Mouse (Mus musculus) lung, postnatal 0 days (tissue): ENCODE data around the gene Ankrd36. TPM values are rescaled to one million over a fixed set of nuclear protein-coding genes. Genes with fewer than 3 reads are reported as not detected.
A peak's percentile ranks its signal among the peaks of the same experiment; 100 is the strongest.

Source experiments
- ATAC-seq: fragments of 200-750 bp; cut with Nextera tagmentation; 2 replicates; pipeline ENCODE4 v1.8.0; 2017; ENCODE audit warnings: moderate library complexity
- DNase-seq: peaks from one replicate; pipeline ENCODE4 v3.0.0-alpha.2; 2016; ENCODE audit warnings: low spot score
- H3K27ac ChIP-seq: fragments of 300-500 bp; sonication (generic); 2 replicates; pipeline ENCODE4 v1.5.1; 2014; ENCODE audit warnings: antibody characterized with exemption, mild to moderate bottlenecking, low read length, mixed read lengths
- H3K27me3 ChIP-seq: fragments of 300-500 bp; sonication (generic); replicated peaks from 2 replicates; pipeline ENCODE4 v1.6.1; 2014; ENCODE audit warnings: low read length, mixed read lengths; ENCODE audit not compliant: insufficient read depth
- H3K36me3 ChIP-seq: fragments of 300-500 bp; sonication (generic); 2 replicates; pipeline ENCODE4 v1.6.1; 2014; ENCODE audit warnings: low read length, mixed read lengths; ENCODE audit not compliant: insufficient read depth
- H3K4me1 ChIP-seq: fragments of 300-500 bp; sonication (generic); 2 replicates; pipeline ENCODE4 v1.6.1; 2014; ENCODE audit warnings: antibody characterized with exemption, low read depth, low read length, mixed read lengths; ENCODE audit not compliant: insufficient read depth
- H3K4me2 ChIP-seq: fragments of 300-500 bp; sonication (generic); replicated peaks from 2 replicates; pipeline ENCODE4 v1.6.1; 2014; ENCODE audit warnings: low read depth, mild to moderate bottlenecking, low read length, moderate library complexity, mixed read lengths
- H3K4me3 ChIP-seq: fragments of 300-500 bp; sonication (generic); 2 replicates; pipeline ENCODE4 v1.5.1; 2014; ENCODE audit warnings: low read depth, low read length
- H3K9ac ChIP-seq: fragments of 300-500 bp; sonication (generic); replicated peaks from 2 replicates; pipeline ENCODE4 v1.6.1; 2014; ENCODE audit warnings: low read depth, mild to moderate bottlenecking
- H3K9me3 ChIP-seq: fragments of 300-500 bp; sonication (generic); 2 replicates; pipeline ENCODE4 v1.6.1; 2016; ENCODE audit warnings: low read length, mixed read lengths
- CTCF ChIP-seq: IDR thresholded peaks from 2 replicates; pipeline ENCODE4 v1.5.1; 2016; ENCODE audit warnings: antibody characterized with exemption, mild to moderate bottlenecking
- EP300 ChIP-seq: IDR thresholded peaks from 2 replicates; pipeline ENCODE4 v1.6.1; 2016; ENCODE audit warnings: antibody characterized with exemption, mild to moderate bottlenecking, control low read depth
- WGBS: fragments of 180-500 bp; shearing (Covaris S2); extraction: QIAGEN DNeasy Blood & Tissue Kit; methylation state at CpG from one replicate; pipeline ENCODE4 v1.1.7; 2014; 5-methylcytosine and 5-hydroxymethylcytosine counted together
- polyA plus RNA-seq: library from polyadenylated mRNA; unstranded; fragments of >200 nt; fragmentation: Nextera tagmentation; extraction: Ambion mirVana; gene quantifications from 2 replicates; pipeline ENCODE4 v1.2.1, GENCODE M21; 2015

The Ankrd36 gene
- polyA plus RNA-seq, 1 experiment from 2014 or later: not detected

GRCm38 (mm10) chr11:5614453-5614852 is 45.0 kb downstream of the Ankrd36 start:
- no peak for DNase-seq

GRCm38 (mm10) chr11:5625101-5625500 is 55.6 kb downstream of the Ankrd36 start:
- Histone ChIP-seq H3K4me2 (no peak overlapping the region), H3K27ac (no peak overlapping the region), H3K4me1 (no peaks in the 10 kb centered on the region), H3K27me3 (no peaks in the 10 kb centered on the region), H3K9ac (no peak overlapping the region), H3K4me3 (no peak overlapping the region), H3K36me3 (no peaks in the 10 kb centered on the region), H3K9me3 (no peaks in the 10 kb centered on the region)
- no peak for ATAC-seq
- TF ChIP-seq EP300 (no peak), CTCF (no peak)
- 75% methylated on average over 4 of the region's 4 CpGs for WGBS
- no peak for DNase-seq

More at GRCm38 (mm10) chr11:5614453-5614852, 45.0 kb downstream of the Ankrd36 start:
- Histone ChIP-seq H3K9me3 (no peaks in the 10 kb centered on the region), H3K36me3 (no peaks in the 10 kb centered on the region), H3K27ac (no peak overlapping the region), H3K27me3 (no peaks in the 10 kb centered on the region), H3K4me3 (no peak overlapping the region), H3K4me2 (no peak overlapping the region), H3K4me1 (no peaks in the 10 kb centered on the region), H3K9ac (no peak overlapping the region)
- TF ChIP-seq CTCF: no peak
- no peak for TF ChIP-seq EP300
- WGBS: 62% methylated on average over 3 of the region's 3 CpGs
- no peak for ATAC-seq

GRCm38 (mm10) chr11:5629033-5629432 is 59.5 kb downstream of the Ankrd36 start:
- DNase-seq: peak; percentile 86
- 24% methylated on average over 15 of the region's 15 CpGs for WGBS
- H3K27ac ChIP-seq: no peak overlapping the region

GRCm38 (mm10) chr11:5643085-5643484 is 73.6 kb downstream of the Ankrd36 start:
- no peaks in the 10 kb centered on the region for H3K27me3 ChIP-seq
- H3K36me3 ChIP-seq: no peaks in the 10 kb centered on the region
- WGBS: 85% methylated on average over 5 of the region's 5 CpGs
- TF ChIP-seq EP300 (no peak), CTCF (no peak)
- no peak overlapping the region for H3K9ac ChIP-seq
- DNase-seq (no peak), ATAC-seq (no peak)
- no peaks in the 10 kb centered on the region for H3K9me3 ChIP-seq
- H3K4me3 ChIP-seq: no peak overlapping the region
- no peak overlapping the region for H3K4me2 ChIP-seq
- no peak overlapping the region for H3K27ac ChIP-seq
- no peaks in the 10 kb centered on the region for H3K4me1 ChIP-seq

More at GRCm38 (mm10) chr11:5629033-5629432, 59.5 kb downstream of the Ankrd36 start:
- no peak overlapping the region for H3K4me2 ChIP-seq
- no peak overlapping the region for H3K4me3 ChIP-seq
- TF ChIP-seq CTCF (peak; percentile 88), EP300 (no peak)
- ATAC-seq: peak; percentile 44; the same call in 1 of the 2 replicates
- H3K4me1 ChIP-seq: no peaks in the 10 kb centered on the region
- no peak overlapping the region for H3K9ac ChIP-seq
- no peaks in the 10 kb centered on the region for H3K27me3 ChIP-seq
- H3K36me3 ChIP-seq: no peaks in the 10 kb centered on the region
- H3K9me3 ChIP-seq: no peaks in the 10 kb centered on the region

- H3K27ac ChIP-seq: no peak overlapping the region
- TF ChIP-seq CTCF: peak; percentile 67
- TF ChIP-seq EP300: no peak
- ATAC-seq: no peak
- DNase-seq: peak; percentile 44
- WGBS: 61% methylated on average over 7 of the region's 7 CpGs
- no peak overlapping the region for H3K9ac ChIP-seq
- H3K4me1 ChIP-seq: no peaks in the 10 kb centered on the region
- no peaks in the 10 kb centered on the region for H3K27me3 ChIP-seq
- H3K36me3 ChIP-seq: no peaks in the 10 kb centered on the region
- no peak overlapping the region for H3K4me3 ChIP-seq
- no peak overlapping the region for H3K4me2 ChIP-seq
- H3K9me3 ChIP-seq: no peaks in the 10 kb centered on the region
Measured at GRCm38 (mm10) chr11:5650321-5650720, 80.8 kb downstream of the Ankrd36 start.

- no peak for TF ChIP-seq EP300
- no peak for TF ChIP-seq CTCF
- Histone ChIP-seq H3K4me3 (no peak overlapping the region), H3K4me1 (no peaks in the 10 kb centered on the region), H3K9me3 (no peaks in the 10 kb centered on the region), H3K4me2 (no peak overlapping the region), H3K36me3 (no peaks in the 10 kb centered on the region), H3K9ac (no peak overlapping the region), H3K27ac (no peak overlapping the region), H3K27me3 (no peaks in the 10 kb centered on the region)
- WGBS: 42% methylated on average over 6 of the region's 6 CpGs
- DNase-seq (no peak), ATAC-seq (no peak)
Measured at GRCm38 (mm10) chr11:5682541-5682940, 113.1 kb downstream of the Ankrd36 start.

- Histone ChIP-seq H3K9ac (no peak overlapping the region), H3K36me3 (no peaks in the 10 kb centered on the region), H3K9me3 (no peaks in the 10 kb centered on the region), H3K4me2 (no peak overlapping the region), H3K27ac (no peak overlapping the region), H3K27me3 (no peaks in the 10 kb centered on the region), H3K4me3 (no peak overlapping the region), H3K4me1 (no peaks in the 10 kb centered on the region)
- TF ChIP-seq CTCF (0 out of 2 replicates have a peak, but pooled peaks have one; percentile 5), EP300 (no peak)
- DNase-seq (no peak), ATAC-seq (no peak)
- WGBS: 25% methylated on average over 7 of the region's 7 CpGs
Measured at GRCm38 (mm10) chr11:5684283-5684682, 114.8 kb downstream of the Ankrd36 start.
